Mouse (Mus musculus) kidney, adult 2 months (tissue): Measurements from ENCODE around the gene Dnajc1. TPM values are rescaled to one million over a fixed set of nuclear protein-coding genes. Genes with fewer than 3 reads are reported as not detected.
A peak's percentile ranks its signal among the peaks of the same experiment; 100 is the strongest.

Experiments used
- DNase-seq: peaks from one replicate; pipeline ENCODE4 v3.0.0; 2021
- H3K27ac ChIP-seq: fragments of 200-500 bp; 2 replicates; pipeline ENCODE4 v1.5.1; 2012; ENCODE audit warnings: low read depth, low read length, control low read depth, inconsistent platforms; ENCODE audit not compliant: insufficient read depth
- H3K27me3 ChIP-seq: fragments of 200-500 bp; replicated peaks from 2 replicates; pipeline ENCODE4 v1.6.1; 2012; ENCODE audit warnings: mild to moderate bottlenecking, moderate library complexity, low read length, inconsistent platforms; ENCODE audit not compliant: control insufficient read depth, insufficient read depth
- H3K36me3 ChIP-seq: fragments of 200-500 bp; 2 replicates; pipeline ENCODE4 v1.6.1; 2012; ENCODE audit warnings: mild to moderate bottlenecking, moderate library complexity, low read length, inconsistent platforms; ENCODE audit not compliant: control insufficient read depth, insufficient read depth
- H3K4me1 ChIP-seq: fragments of 200-500 bp; 2 replicates; pipeline ENCODE4 v1.6.1; 2011; ENCODE audit warnings: low read length; ENCODE audit not compliant: control insufficient read depth, insufficient read depth
- H3K4me3 ChIP-seq: fragments of 200-500 bp; 2 replicates; pipeline ENCODE4 v1.5.1; 2011; ENCODE audit warnings: mild to moderate bottlenecking, low read depth, low read length, control low read depth; ENCODE audit not compliant: insufficient read depth
- CTCF ChIP-seq: fragments of 200-500 bp; conservative IDR thresholded peaks from 2 replicates; pipeline ENCODE4 v1.5.1; 2011; ENCODE audit warnings: low read depth, mild to moderate bottlenecking, control low read depth, low read length, moderate library complexity, mixed read lengths; ENCODE audit not compliant: insufficient read depth, insufficient read length
- POLR2A ChIP-seq: fragments of 200-500 bp; IDR thresholded peaks from one replicate; pipeline ENCODE4 v1.6.1; 2011; ENCODE audit warnings: low read depth, low read length, control low read depth
- WGBS: fragments of 180-500 bp; shearing (Covaris S2); methylation state at CpG from one replicate; pipeline ENCODE4 v1.1.7; 2018; 5-methylcytosine and 5-hydroxymethylcytosine counted together
- polyA plus RNA-seq: library from polyadenylated mRNA; depleted of rRNA; stranded (reverse); fragments of >200 nt; gene quantifications from 2 replicates; pipeline ENCODE4 v1.2.3, GENCODE M21; 2012

The Dnajc1 gene
- polyA plus RNA-seq, 1 experiment, result 10.8 TPM

- no peak overlapping the region for H3K27ac ChIP-seq
- DNase-seq, result no peak
- peaks cover 3% of the 10 kb centered on the region; the same call in 1 of the 2 replicates for H3K36me3 ChIP-seq
- H3K4me3 ChIP-seq, result no peak overlapping the region
- 62% methylated on average over 3 of the region's 3 CpGs for WGBS
- H3K27me3 ChIP-seq, result no peaks in the 10 kb centered on the region
- H3K4me1 ChIP-seq, result no peaks in the 10 kb centered on the region
- TF ChIP-seq CTCF (no peak), POLR2A (no peak)
These were observed 174.8 kb downstream of the Dnajc1 start for GRCm38 (mm10) chr2:18217867-18218266.

DNA sequence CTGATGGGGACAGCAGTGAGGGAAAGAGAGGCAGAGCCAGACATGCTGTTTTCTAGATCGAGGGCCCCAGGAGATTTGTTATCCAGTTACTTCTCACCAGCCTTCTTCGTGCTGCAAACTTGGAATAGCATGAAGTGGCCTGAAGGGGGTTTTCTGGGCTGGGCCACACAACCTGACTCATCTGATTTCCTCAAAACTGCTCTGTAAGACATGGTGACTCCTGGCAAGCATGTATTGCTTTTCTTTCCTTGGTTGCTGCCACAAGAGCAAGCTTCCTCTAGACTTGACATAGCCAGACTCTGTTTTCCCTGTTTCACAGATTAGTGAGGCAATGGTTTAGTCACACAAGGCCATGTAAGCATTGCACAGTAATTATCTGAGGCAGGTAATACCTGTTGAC, 178.6 kb downstream of the Dnajc1 start:
- H3K27ac ChIP-seq, result no peak overlapping the region
- no peak for TF ChIP-seq POLR2A
- TF ChIP-seq CTCF, result no peak
- DNase-seq, result no peak
- H3K27me3 ChIP-seq, result no peaks in the 10 kb centered on the region
- peaks cover 7% of the 10 kb centered on the region for H3K36me3 ChIP-seq
- 77% methylated on average over 2 of the region's 2 CpGs for WGBS
- no peak overlapping the region for H3K4me3 ChIP-seq
- no peaks in the 10 kb centered on the region for H3K4me1 ChIP-seq

GRCm38 (mm10) chr2:18209948-18210347, 182.7 kb downstream of the Dnajc1 start:
- Histone ChIP-seq H3K4me1 (no peaks in the 10 kb centered on the region), H3K4me3 (no peak overlapping the region), H3K36me3 (peaks cover 12% of the 10 kb centered on the region), H3K27me3 (no peaks in the 10 kb centered on the region), H3K27ac (no peak overlapping the region)
- 88% methylated on average over 4 of the region's 4 CpGs for WGBS
- no peak for TF ChIP-seq CTCF
- TF ChIP-seq POLR2A, result no peak
- no peak for DNase-seq

GRCm38 (mm10) chr2:18209211-18209823, 183.3 kb downstream of the Dnajc1 start:
- 80% methylated on average over 7 of the region's 7 CpGs for WGBS
- DNase-seq, result no peak
- no peak overlapping the region for H3K4me3 ChIP-seq
- H3K36me3 ChIP-seq, result peaks cover 14% of the 10 kb centered on the region
- no peak overlapping the region for H3K27ac ChIP-seq
- no peaks in the 10 kb centered on the region for H3K27me3 ChIP-seq
- TF ChIP-seq CTCF, result no peak
- TF ChIP-seq POLR2A, result no peak
- no peaks in the 10 kb centered on the region for H3K4me1 ChIP-seq

GRCm38 (mm10) chr2:18208578-18208977, 184.1 kb downstream of the Dnajc1 start:
- H3K4me1 ChIP-seq, result no peaks in the 10 kb centered on the region
- no peak overlapping the region for H3K4me3 ChIP-seq
- TF ChIP-seq CTCF, result no peak
- TF ChIP-seq POLR2A, result no peak
- peaks cover 12% of the 10 kb centered on the region for H3K36me3 ChIP-seq
- no peak for DNase-seq
- H3K27ac ChIP-seq, result no peak overlapping the region
- H3K27me3 ChIP-seq, result no peaks in the 10 kb centered on the region
- 77% methylated on average over 6 of the region's 6 CpGs for WGBS

DNA sequence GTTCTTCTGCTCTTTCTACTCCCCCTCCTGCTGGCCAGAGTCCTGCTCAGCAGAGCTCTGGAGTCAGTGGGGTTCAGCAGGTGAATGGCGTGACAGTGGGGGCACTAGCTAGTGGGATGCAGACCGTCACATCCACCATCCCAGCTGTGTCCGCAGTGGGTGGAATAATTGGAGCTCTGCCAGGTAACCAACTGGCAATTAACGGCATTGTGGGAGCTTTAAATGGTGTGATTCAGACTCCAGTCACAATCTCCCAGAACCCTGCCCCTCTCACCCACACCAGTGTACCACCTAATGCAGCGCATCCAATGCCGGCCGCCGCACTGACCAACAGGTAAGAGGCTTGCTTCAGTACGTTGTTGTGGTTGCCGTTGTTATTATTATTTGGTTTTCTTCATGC, 185.8 kb downstream of the Dnajc1 start:
- 76% methylated on average over 10 of the region's 10 CpGs for WGBS
- no peaks in the 10 kb centered on the region for H3K27me3 ChIP-seq
- H3K4me3 ChIP-seq, result no peak overlapping the region
- DNase-seq, result no peak
- TF ChIP-seq CTCF (no peak), POLR2A (no peak)
- H3K36me3 ChIP-seq, result peaks cover 14% of the 10 kb centered on the region
- no peaks in the 10 kb centered on the region for H3K4me1 ChIP-seq
- no peak overlapping the region for H3K27ac ChIP-seq

GRCm38 (mm10) chr2:18205118-18205517, 187.5 kb downstream of the Dnajc1 start:
- Histone ChIP-seq H3K27ac (no peak overlapping the region), H3K4me3 (no peak overlapping the region), H3K27me3 (no peaks in the 10 kb centered on the region), H3K4me1 (no peaks in the 10 kb centered on the region), H3K36me3 (peaks cover 12% of the 10 kb centered on the region)
- WGBS, result 80% methylated on average over 3 of the region's 3 CpGs
- DNase-seq, result peak; percentile 69
- TF ChIP-seq POLR2A, result no peak
- TF ChIP-seq CTCF, result peak; percentile 73
